Mouse (Mus musculus) testis, adult 2 months (tissue): ENCODE data around the gene Usb1.

ENCODE experiments used
- CTCF ChIP-seq: fragments of 200-500 bp; IDR thresholded peaks from 2 replicates; pipeline ENCODE4 v1.5.1; 2012; ENCODE audit warnings: low read depth, mild to moderate bottlenecking, inconsistent platforms, low read length, moderate library complexity; ENCODE audit not compliant: control insufficient read depth, insufficient read depth, insufficient replicate concordance
- POLR2A ChIP-seq: fragments of 200-500 bp; IDR thresholded peaks from 2 replicates; pipeline ENCODE4 v1.6.1; 2012; ENCODE audit warnings: low read depth, mild to moderate bottlenecking, inconsistent platforms, low read length, moderate library complexity; ENCODE audit not compliant: control insufficient read depth

- TF ChIP-seq CTCF, result no peak
- TF ChIP-seq POLR2A, result no peak
Observed at GRCm38 (mm10) chr8:95348811-95349630, 16.9 kb downstream of the Usb1 start.
